Mouse (Mus musculus) G1E (cell line): ENCODE data around the gene Gdpd4. TPM values are rescaled to one million over a fixed set of nuclear protein-coding genes. Genes with fewer than 3 reads are reported as not detected.

Source experiments
- ATAC-seq: 2 replicates; pipeline ENCODE4 v1.8.0; 2016; ENCODE audit warnings: mild to moderate bottlenecking; ENCODE audit not compliant: insufficient number of reproducible peaks, poor library complexity, low FRiP score, severe bottlenecking; ENCODE audit errors: extremely low read depth
- DNase-seq: peaks from one replicate; pipeline ENCODE4 v3.0.0; 2012; ENCODE audit warnings: low spot score
- H3K27me3 ChIP-seq: 2 replicates; pipeline ENCODE4 v1.6.1; 2012; ENCODE audit warnings: mild to moderate bottlenecking, low read length, inconsistent platforms; ENCODE audit not compliant: insufficient read depth
- H3K36me3 ChIP-seq: replicated peaks from 2 replicates; pipeline ENCODE3; 2012; ENCODE audit warnings: mild to moderate bottlenecking, inconsistent platforms
- H3K4me1 ChIP-seq: 2 replicates; pipeline ENCODE4 v1.6.1; 2012; ENCODE audit warnings: low read depth, low read length, inconsistent platforms, mixed read lengths; ENCODE audit not compliant: insufficient read depth
- H3K4me3 ChIP-seq: 2 replicates; pipeline ENCODE4 v1.5.1; 2012; ENCODE audit warnings: low read depth, mild to moderate bottlenecking, inconsistent platforms, low read length, moderate library complexity, mixed read lengths
- H3K9me3 ChIP-seq: replicated peaks from 2 replicates; pipeline ENCODE4 v1.6.1; 2012; ENCODE audit warnings: inconsistent platforms
- CTCF ChIP-seq: IDR thresholded peaks from 2 replicates; pipeline ENCODE4 v1.5.1; 2012; ENCODE audit warnings: low read depth, low read length, inconsistent platforms, mixed read lengths
- GATA1 ChIP-seq: IDR thresholded peaks from 2 replicates; pipeline ENCODE4 v1.6.1; 2012; ENCODE audit warnings: borderline replicate concordance, low read length, inconsistent platforms, mixed read lengths
- GATA2 ChIP-seq: IDR thresholded peaks from 2 replicates; pipeline ENCODE4 v1.6.1; 2012; ENCODE audit warnings: low read depth, low read length, inconsistent platforms, borderline replicate concordance
- POLR2AphosphoS5 ChIP-seq: IDR thresholded peaks from 2 replicates; pipeline ENCODE4 v1.6.1; 2012; ENCODE audit warnings: low read depth, low read length, inconsistent platforms; ENCODE audit not compliant: insufficient replicate concordance
- TAL1 ChIP-seq: conservative IDR thresholded peaks from 2 replicates; pipeline ENCODE4 v1.6.1; 2012; ENCODE audit warnings: low read depth, low read length, inconsistent platforms, mixed read lengths
- polyA plus RNA-seq: library from polyadenylated mRNA; stranded (reverse); fragments of >175 nt; gene quantifications from 2 replicates; pipeline ENCODE4 v1.2.3, GENCODE M21; 2012
- total RNA-seq, 2 experiments: library from RNA; stranded (forward) in 1 of 2; stranded (reverse) in 1 of 2; fragments of 200-1000 nt in 1 of 2; fragments of >200 nt in 1 of 2; fragmentation: Nextera tagmentation in 1 of 2; gene quantifications; 2 replicates each; pipeline ENCODE4 v1.2.3; 2014 to 2017

Gdpd4 gene
- total and polyA plus RNA-seq, 3 experiments: 0.05 TPM; not detected in 2

DNA sequence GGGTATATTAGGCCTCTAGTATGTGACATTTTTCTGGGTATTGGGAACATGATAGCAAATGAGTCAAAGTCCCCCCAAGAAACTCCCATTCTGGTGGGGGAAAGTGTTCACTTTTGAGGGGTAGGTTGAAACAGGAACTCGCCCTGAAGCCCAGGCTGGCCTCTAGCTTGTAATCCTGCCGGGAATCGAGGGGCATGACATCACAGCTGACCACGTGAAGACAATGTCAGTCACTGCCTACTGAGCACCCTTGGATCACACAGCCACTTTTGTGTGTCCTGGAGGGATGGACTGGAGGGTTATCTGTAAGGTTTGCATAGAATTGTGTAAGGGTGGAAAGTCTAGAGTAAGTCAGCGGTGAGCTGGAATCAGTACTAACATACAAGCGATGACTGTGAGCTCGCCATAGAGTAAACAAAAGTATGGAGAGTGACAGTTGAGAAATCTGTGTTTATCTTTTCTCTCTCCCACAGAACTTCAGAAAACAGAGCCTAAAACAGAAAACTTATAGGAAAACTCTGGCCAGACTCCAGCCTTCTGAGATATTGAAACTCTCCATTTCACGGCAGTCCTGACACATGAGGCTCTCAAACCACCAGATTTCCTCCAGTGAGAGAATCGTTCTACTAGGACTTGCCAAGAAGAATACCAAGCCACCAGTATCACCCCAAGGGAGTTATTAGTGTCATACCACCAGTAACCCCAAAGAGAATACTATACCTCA, 128.5 kb downstream of the Gdpd4 start:
- H3K36me3 ChIP-seq: no peaks in the 10 kb centered on the region
- no peak overlapping the region for H3K4me3 ChIP-seq
- H3K27me3 ChIP-seq: peaks cover 17% of the 10 kb centered on the region
- no peak for ATAC-seq
- H3K4me1 ChIP-seq: no peaks in the 10 kb centered on the region
- DNase-seq: no peak
- H3K9me3 ChIP-seq: no peaks in the 10 kb centered on the region
- TF ChIP-seq GATA2 (no peak), CTCF (no peak), POLR2AphosphoS5 (no peak)

DNA sequence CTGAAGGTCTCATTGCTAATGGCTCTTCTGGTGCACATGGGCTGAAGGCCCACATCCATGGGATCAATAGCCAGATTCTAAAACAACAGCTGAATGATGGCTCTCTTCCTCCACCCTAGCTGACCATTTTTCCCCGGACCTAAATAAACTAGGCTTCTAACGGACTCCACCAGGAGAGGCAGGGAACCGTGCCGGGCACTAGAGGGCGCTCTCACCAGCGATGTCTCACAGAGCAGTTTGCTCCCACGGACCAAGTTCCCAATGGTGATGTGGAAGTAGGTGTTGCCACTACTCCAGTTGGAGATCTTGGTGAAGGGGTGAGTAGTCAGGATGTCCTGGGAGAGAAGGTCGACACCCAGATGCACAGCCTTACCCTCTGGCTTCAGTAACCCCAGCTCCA, 132.2 kb downstream of the Gdpd4 start:
- TF ChIP-seq CTCF (no peak), POLR2AphosphoS5 (no peak), GATA2 (no peak), TAL1 (no peak), GATA1 (no peak)
- Histone ChIP-seq H3K4me1 (no peaks in the 10 kb centered on the region), H3K9me3 (no peaks in the 10 kb centered on the region), H3K27me3 (peaks cover 16% of the 10 kb centered on the region), H3K36me3 (no peaks in the 10 kb centered on the region), H3K4me3 (no peak overlapping the region)
- DNase-seq (no peak), ATAC-seq (no peak)

GRCm38 (mm10) chr7:98054461-98054860, 134.7 kb downstream of the Gdpd4 start:
- Histone ChIP-seq H3K36me3 (no peaks in the 10 kb centered on the region), H3K4me3 (no peak overlapping the region), H3K27me3 (peaks cover 17% of the 10 kb centered on the region), H3K9me3 (no peaks in the 10 kb centered on the region), H3K4me1 (no peaks in the 10 kb centered on the region)
- no peak for TF ChIP-seq POLR2AphosphoS5
- ATAC-seq (no peak), DNase-seq (no peak)

DNA sequence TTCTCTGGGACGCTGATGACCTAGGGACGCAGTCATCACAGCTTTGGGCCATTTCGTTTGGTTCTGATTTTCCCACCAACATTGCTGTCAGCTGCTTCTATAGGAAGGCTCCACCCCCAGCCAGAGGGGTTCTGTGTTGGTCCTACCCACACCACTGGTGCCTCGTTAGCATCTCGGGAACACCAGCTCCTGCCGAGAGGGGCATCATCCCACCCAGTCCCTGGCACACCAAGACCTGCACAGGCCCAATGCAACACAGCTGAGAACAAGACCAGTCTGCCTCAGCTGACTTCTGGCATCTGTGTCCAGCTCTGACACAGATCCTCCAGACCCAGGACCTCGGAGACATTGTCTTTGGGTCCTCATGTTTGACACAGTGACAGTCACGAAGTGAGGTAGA, 135.2 kb downstream of the Gdpd4 start:
- H3K36me3 ChIP-seq: no peaks in the 10 kb centered on the region
- no peak overlapping the region for H3K4me3 ChIP-seq
- H3K4me1 ChIP-seq: no peaks in the 10 kb centered on the region
- H3K9me3 ChIP-seq: no peaks in the 10 kb centered on the region
- DNase-seq (no peak), ATAC-seq (no peak)
- H3K27me3 ChIP-seq: peaks cover 14% of the 10 kb centered on the region
- TF ChIP-seq TAL1 (no peak), POLR2AphosphoS5 (no peak)

DNA sequence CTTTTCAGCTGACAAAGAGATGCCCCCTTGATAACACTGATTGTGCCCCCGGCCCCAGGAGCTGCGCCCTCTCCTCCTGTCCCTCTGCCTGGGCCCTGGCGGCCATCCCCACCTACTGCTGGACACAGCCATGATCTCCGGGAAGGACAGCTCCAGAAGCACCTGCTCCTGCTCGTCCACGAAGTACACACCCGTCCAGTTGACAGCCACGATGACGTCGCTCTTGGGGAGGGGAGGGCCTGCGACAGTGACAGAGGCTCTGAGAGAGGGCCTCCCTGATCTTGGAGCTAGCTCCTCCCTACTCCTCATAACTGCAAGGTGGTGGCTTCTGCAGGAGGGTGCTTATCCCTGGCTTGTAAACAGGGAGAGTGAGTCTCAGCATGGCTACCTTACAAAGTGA, 146.5 kb downstream of the Gdpd4 start:
- no peaks in the 10 kb centered on the region for H3K36me3 ChIP-seq
- no peak for ATAC-seq
- no peaks in the 10 kb centered on the region for H3K9me3 ChIP-seq
- TF ChIP-seq TAL1: no peak
- TF ChIP-seq POLR2AphosphoS5: no peak
- no peak for TF ChIP-seq CTCF
- no peak for TF ChIP-seq GATA2
- no peak for TF ChIP-seq GATA1
- no peak for DNase-seq
- H3K4me3 ChIP-seq: no peak overlapping the region
- H3K27me3 ChIP-seq: peaks cover 13% of the 10 kb centered on the region; the same call in 1 of the 2 replicates
- no peaks in the 10 kb centered on the region for H3K4me1 ChIP-seq

- no peak; the same call in 1 of the 2 replicates for ATAC-seq
- Histone ChIP-seq H3K36me3 (no peaks in the 10 kb centered on the region), H3K9me3 (no peaks in the 10 kb centered on the region), H3K4me1 (no peaks in the 10 kb centered on the region), H3K4me3 (no peak overlapping the region), H3K27me3 (peaks cover 11% of the 10 kb centered on the region; the same call in 1 of the 2 replicates)
- DNase-seq: peak; percentile 50
- TF ChIP-seq CTCF (peak; percentile 95), GATA1 (no peak)
Observed at GRCm38 (mm10) chr7:98071620-98072019, 151.9 kb downstream of the Gdpd4 start.

DNA sequence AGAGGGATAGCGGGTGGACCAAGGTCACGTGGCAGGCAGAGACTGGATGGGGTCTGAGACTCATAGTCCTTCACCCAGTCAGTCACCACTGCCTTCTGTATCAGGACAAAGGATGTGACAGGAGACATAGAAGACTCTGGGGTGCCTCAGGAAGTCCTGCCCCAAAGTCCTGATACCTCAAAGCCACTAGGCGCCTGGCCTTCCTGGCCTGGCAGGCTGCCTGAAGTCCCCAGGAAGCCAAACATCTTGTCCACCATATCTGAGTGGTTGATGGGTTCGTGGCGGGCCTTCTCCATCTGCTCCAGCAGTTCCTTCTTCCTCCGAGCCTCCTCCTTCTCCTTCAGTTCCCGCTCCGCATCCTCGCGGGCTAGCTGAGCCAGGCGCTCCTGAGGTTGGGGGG, 157.7 kb downstream of the Gdpd4 start:
- H3K36me3 ChIP-seq: no peaks in the 10 kb centered on the region
- peaks cover 11% of the 10 kb centered on the region; the same call in 1 of the 2 replicates for H3K27me3 ChIP-seq
- no peak for ATAC-seq
- no peak for DNase-seq
- H3K9me3 ChIP-seq: no peaks in the 10 kb centered on the region
- no peak overlapping the region for H3K4me3 ChIP-seq
- TF ChIP-seq CTCF (no peak), POLR2AphosphoS5 (no peak), GATA1 (no peak), TAL1 (no peak), GATA2 (no peak)
- H3K4me1 ChIP-seq: no peaks in the 10 kb centered on the region
